Mouse (Mus musculus) cerebellum, postnatal 36 days (tissue): ENCODE data around the gene Gm43302.
"Not testable (repeated sequence)": the region's sequence is repeated elsewhere in the genome, so short reads cannot be mapped to it uniquely, and the experiment has no call there.

Experiments used
- DNase-seq, 2 experiments: peaks; one replicate each; pipeline ENCODE4 v3.0.0; 2021 to 2022; ENCODE audit warnings: mixed read lengths in 2 of 2

The Gm43302 gene

GRCm38 (mm10) chr5:105197915-105198560, 95.5 kb downstream of the Gm43302 start:
- not testable (repeated sequence) for DNase-seq

- DNase-seq, result not testable (repeated sequence)
Observed at GRCm38 (mm10) chr5:105196308-105196707, 97.2 kb downstream of the Gm43302 start.

GRCm38 (mm10) chr5:105192536-105192935, 101.0 kb downstream of the Gm43302 start:
- not testable (repeated sequence) for DNase-seq

- DNase-seq, result no peak
Observed at GRCm38 (mm10) chr5:105181446-105181845, 112.0 kb downstream of the Gm43302 start.
